Mouse (Mus musculus): Measurements from ENCODE around the gene Cep19. TPM values are rescaled to one million over a fixed set of nuclear protein-coding genes. Genes with fewer than 3 reads are reported as not detected.

Gene Cep19
- total RNA-seq, 2 experiments from 2014 or later, result 65.2 to 67.7 TPM

DNA sequence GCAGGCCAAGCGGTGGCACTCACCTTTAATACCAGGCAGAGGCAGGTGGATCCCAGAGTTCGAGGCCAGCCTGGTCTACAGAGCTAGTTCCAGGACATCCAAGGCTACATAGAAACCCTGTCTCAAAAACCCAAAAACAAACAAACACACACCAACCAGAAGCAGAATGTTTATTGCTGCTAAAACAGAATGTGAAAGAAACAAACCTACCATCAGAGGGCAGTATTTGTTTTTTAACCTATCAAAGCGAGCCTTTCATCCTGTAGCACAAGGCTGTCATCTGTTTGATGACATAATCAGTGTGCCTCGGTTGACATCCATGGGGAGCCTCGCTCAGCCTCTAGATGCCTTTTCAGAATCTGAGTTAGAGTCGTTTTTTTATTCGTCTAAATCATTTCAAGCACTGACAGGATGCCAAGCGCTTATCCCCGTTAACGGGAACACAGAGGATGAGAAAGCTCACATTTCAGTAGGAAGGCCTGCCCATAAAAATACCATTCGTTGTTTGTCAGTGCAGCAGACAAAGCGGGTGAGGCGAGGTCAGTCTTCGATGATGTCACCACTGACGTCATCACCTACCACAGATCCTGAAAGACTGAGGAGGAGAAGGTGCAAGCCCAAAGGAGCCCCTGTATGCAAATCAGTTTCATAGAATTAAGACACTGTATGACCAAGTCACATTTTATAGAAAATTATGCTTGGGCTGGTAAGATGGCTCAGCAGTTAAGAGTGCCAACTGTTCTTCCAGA is 11.5 kb downstream of the Cep19 start:
- no peak overlapping the region for H3K27ac ChIP-seq
- intact Hi-C loops (cut with DNase I), result loop anchor here (5.0 kb wide), 2 partner anchors 136 to 166 kb away; partner anchors contain the start of genes Fbxo45, Rnf168 and Wdr53
- peak; percentile 38 for TF ChIP-seq CTCF (IDR thresholded peaks at IDR 0.05)
- DNase-seq (ENCODE audit: extremely low spot score in 1 of 2, low spot score in 2 of 2), result no peak
- no peak overlapping the region for H3K4me3 ChIP-seq

DNA sequence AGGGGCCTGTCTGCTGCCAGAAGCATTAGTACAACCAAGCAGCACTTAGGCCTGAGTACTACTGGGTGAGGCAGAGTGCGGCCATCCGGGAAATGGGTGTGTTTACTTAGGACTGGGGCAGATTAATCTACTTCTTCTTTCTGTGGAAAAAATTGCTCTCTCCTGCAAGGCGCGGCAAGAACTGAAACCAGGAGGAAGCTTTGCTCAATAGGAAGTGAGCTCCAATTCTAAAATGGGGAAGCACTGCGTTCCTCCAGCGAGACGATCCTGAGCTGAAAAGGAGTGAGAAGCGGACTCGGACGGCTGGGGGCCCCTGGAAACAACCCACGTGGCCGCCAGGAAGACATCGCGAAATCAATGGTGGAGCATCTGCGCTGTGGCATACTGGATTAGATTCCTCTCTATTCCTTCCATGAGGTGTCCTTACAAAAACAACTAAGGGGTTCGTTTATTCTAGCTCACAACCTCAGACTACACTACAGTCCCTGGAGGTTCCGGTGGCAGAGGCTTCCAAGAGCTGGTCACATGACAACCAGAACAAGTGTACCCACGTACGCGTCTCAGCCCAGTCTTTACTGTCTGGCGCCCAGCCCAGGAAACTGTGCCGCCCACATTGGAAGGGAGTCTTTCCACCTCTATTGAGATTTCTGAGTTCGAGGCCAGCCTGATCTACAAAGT is 14.1 kb downstream of the Cep19 start:
- Histone ChIP-seq H3K4me3 (no peak overlapping the region), H3K27ac (no peak overlapping the region)
- TF ChIP-seq CTCF (IDR thresholded peaks at IDR 0.05), result no peak
- peak; percentile 31 to 47 for DNase-seq (ENCODE audit: extremely low spot score in 1 of 2, low spot score in 2 of 2)
- intact Hi-C loops (cut with DNase I), result loop anchor here (2.0 to 5.0 kb wide), 3 partner anchors 134 to 385 kb away; partner anchors contain the start of genes Fbxo45, Rnf168 and Wdr53

DNA sequence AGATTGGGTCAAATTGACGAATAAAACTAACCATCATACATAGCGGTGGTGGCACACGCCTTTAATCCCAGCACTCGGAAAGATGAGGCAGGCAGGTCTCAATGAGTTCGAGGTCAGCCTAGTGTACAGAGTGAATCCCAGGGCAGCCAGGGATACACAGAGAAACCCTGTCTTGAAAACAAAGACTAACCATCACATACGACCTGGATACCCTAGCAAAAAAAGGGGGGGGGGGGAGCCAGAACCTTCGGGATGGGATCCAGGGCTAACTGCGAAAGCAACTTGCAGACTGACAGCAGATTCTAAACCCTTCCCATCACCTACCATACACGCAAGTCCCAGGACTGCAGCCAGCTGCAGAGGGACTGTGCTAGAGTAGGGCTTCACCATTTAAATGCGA is 14.8 kb downstream of the Cep19 start:
- H3K4me3 ChIP-seq, result no peak overlapping the region
- intact Hi-C loops (cut with DNase I), result loop anchor here (2.0 to 5.0 kb wide), 3 partner anchors 133 to 384 kb away; partner anchors contain the start of genes Fbxo45, Rnf168 and Wdr53
- no peak for TF ChIP-seq CTCF (IDR thresholded peaks at IDR 0.05)
- H3K27ac ChIP-seq, result no peak overlapping the region
- DNase-seq (ENCODE audit: extremely low spot score in 1 of 2, low spot score in 2 of 2), result no peak

DNA sequence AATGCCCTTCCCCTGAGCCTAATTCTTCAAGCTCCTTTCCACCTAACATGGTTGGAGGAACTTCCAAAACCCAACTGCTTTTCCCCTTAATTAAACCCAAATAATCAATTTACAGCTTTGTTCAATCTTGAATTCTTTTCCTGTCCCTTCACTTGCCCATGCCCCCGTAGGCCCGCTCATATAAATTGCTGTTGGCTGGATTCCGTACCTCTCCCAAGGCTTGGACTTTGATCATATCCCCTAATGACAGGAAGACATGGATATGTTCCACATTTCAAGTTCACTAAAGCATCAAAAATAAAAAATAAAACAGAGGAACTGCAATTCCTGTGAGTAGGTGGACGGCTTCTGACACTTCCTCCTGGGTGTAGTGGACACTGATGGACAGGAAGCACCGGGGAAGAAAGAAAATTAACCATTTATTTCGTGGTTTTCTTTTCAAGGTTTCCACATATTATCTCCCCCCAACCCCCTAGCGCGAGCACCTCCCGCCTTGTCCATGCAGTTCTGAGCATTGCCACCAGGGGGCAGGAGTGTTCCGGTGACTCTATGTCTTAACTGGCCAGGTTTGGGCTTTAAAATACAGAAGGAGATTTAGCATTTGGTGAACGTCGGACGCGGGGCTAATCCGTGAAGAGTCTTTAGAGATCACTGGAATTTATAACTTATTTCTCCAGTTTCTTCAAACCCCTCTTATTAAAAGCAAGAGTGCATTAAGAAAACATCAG is 15.5 kb downstream of the Cep19 start:
- intact Hi-C loops (cut with DNase I), result loop anchor here (2.0 to 5.0 kb wide), 4 partner anchors 87 to 384 kb away; partner anchors contain the start of genes Fbxo45, Rnf168 and Wdr53
- peak; percentile 77 to 90 for DNase-seq (ENCODE audit: extremely low spot score in 1 of 2, low spot score in 2 of 2)
- Histone ChIP-seq H3K27ac (no peak overlapping the region), H3K4me3 (no peak overlapping the region)
- peak; percentile 99 for TF ChIP-seq CTCF (IDR thresholded peaks at IDR 0.05)

DNA sequence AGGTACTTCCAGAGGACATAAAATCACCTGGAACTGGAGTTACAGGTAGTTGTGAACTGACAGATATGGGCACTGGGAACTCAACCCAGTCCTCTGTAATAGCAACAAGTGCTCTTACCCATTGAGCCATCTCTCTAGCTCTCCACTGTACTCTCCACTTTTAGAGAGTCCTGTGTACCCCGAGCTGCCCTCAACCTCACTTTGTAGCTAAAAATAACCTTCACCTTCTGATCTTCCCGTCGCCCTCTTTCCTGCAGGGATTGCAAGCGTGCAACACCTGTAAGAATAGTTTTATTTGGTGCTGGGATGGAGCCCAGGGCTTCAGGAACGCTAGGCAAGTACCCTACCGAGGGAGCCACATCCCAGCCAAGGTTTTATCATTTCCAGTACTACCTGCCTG is 16.2 kb downstream of the Cep19 start:
- TF ChIP-seq CTCF (IDR thresholded peaks at IDR 0.05), result no peak
- no peak overlapping the region for H3K27ac ChIP-seq
- DNase-seq (ENCODE audit: extremely low spot score in 1 of 2, low spot score in 2 of 2), result no peak
- intact Hi-C loops (cut with DNase I), result loop anchor here (2.0 to 5.0 kb wide), 2 partner anchors 87 to 383 kb away; no protein-coding TSS in a partner anchor
- H3K4me3 ChIP-seq, result no peak overlapping the region

DNA sequence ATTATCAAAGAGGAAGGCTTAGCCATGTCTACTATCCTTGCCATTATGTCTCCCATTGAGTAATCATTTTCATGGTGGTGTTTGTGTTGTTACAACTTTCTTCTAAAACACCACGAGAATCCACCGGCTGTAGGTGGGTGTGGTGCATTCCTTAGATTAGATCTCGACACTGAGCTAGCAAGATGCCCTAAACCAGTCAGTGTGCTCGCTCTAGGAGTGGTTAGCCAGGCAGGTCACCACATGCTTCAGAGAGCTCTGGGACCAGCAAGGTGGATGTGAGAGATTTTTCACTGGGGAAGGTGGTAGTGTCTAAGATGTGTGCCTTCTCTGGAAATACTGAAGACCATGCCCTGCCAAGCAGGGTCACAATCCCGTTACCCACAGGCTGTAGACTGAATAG is 16.6 kb downstream of the Cep19 start:
- no peak for TF ChIP-seq CTCF (IDR thresholded peaks at IDR 0.05)
- intact Hi-C loops (cut with DNase I), result loop anchor here (5.0 kb wide), 1 partner anchor 86 kb away; no protein-coding TSS in a partner anchor
- H3K4me3 ChIP-seq, result no peak overlapping the region
- no peak overlapping the region for H3K27ac ChIP-seq
- DNase-seq (ENCODE audit: extremely low spot score in 1 of 2, low spot score in 2 of 2), result no peak

DNA sequence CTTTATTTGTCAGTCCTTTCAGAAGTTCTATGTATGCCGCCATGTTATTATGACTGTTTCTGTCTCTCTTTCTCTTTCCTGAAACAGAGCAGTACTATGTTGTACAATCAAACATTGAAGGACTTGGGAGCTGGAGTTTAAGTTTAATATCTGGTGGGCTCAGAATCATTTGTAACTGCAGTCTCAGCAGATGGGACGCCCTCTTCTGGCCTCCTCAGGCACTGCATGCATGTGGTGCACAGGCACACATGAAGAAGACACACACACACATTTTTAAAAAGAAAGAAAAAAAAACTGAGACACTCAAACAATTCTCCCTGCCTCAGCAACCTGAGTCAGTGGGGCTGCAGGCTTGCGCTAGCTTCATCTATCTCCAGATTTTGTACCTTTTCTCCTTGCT is 20.9 kb downstream of the Cep19 start:
- DNase-seq (ENCODE audit: extremely low spot score in 1 of 2, low spot score in 2 of 2), result no peak
- Histone ChIP-seq H3K4me3 (no peak overlapping the region), H3K27ac (no peak overlapping the region)
- peak; percentile 3 for TF ChIP-seq CTCF (IDR thresholded peaks at IDR 0.05)
- intact Hi-C loops (cut with DNase I), result no loop called here

DNA sequence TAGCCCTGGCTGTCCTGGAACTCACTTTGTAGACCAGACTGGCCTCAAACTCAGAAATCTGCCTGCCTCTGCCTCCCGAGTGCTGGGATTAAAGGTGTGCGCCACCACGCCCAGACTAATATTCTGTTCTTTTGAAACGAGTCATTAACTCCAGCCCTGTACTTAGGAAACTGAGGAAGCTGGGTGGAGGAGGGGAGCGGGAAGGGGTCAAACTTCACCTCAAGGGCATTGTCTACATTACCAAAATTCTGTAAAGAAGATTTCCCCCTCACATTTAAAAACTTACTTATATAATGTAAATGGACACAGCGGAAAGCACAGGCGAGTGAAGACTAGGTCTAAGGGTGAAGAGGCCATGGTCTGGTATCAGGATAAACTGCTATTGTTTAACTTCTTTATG is 24.4 kb downstream of the Cep19 start:
- H3K27ac ChIP-seq, result no peak overlapping the region
- intact Hi-C loops (cut with DNase I), result no loop called here
- no peak overlapping the region for H3K4me3 ChIP-seq
- no peak for DNase-seq (ENCODE audit: extremely low spot score in 1 of 2, low spot score in 2 of 2)
- no peak for TF ChIP-seq CTCF (IDR thresholded peaks at IDR 0.05)

DNA sequence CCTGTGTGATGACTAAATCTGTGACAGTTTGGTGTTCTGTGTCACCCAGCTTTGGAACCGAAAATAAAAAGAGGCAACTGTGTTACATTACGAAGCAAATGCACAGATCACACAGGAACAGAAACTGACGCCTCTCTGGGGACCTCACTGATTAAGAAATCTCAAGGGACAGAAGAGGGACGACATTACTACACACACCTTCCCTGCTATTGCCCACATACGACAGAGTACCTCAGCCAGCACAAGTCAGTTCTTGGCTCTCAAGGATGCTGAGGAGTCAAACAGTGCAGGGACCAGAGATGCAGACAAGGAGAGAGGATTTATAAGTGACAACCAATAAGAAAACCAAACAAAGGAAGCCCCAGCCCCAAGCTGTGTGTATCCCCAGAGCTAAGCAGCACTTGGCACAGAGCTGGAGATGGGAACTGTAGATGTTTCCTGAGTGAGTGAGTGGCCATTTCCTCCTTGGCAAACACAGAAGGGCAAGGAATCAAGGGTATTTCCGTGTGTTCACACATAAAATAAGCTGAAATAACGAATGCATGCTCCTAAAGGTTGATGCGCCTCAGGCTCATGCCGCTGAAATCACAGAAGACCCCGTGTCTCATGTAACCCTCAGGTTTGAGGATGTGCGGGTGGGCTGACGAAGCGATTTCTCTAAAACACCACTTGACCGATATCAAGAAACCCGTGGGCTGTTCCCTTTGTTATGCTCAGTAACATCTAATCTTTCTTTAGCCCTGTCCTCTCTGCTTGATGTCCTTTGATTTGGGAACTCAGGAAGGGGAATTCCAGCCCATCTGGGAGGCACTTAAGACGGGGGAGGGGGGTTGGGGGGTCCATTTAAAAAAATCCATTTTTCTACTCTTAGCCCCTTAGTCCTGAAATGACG is 25.1 kb downstream of the Cep19 start:
- TF ChIP-seq CTCF (IDR thresholded peaks at IDR 0.05), result no peak

DNA sequence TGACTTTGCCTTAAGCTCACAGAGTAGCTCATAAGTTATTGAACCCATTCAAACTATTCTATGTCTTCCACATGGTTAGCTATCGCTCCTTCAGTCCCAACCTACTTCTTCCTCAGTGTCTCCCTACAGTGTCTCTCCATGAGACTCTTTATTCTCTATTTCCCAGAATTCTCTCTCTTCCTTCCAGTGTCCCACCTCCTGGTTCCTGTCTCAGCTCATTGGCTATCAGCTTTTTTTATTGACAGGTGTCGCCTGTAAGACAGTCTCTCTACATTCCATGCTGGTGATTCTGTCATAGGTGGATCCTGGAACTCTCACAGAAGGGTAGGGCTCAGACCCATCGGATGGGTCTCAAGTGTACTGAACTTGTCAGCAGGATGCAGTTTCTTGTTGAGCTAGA is 25.8 kb downstream of the Cep19 start:
- Histone ChIP-seq H3K4me3 (no peak overlapping the region), H3K27ac (no peak overlapping the region)
- intact Hi-C loops (cut with DNase I), result no loop called here
- DNase-seq (ENCODE audit: extremely low spot score in 1 of 2, low spot score in 2 of 2), result no peak
- TF ChIP-seq CTCF (IDR thresholded peaks at IDR 0.05), result no peak

More for the DNA sequence above, 25.1 kb downstream of the Cep19 start:
- intact Hi-C loops (cut with DNase I), result no loop called here
- no peak for DNase-seq (ENCODE audit: extremely low spot score in 1 of 2, low spot score in 2 of 2)
- Histone ChIP-seq H3K4me3 (no peak overlapping the region), H3K27ac (no peak overlapping the region)

DNA sequence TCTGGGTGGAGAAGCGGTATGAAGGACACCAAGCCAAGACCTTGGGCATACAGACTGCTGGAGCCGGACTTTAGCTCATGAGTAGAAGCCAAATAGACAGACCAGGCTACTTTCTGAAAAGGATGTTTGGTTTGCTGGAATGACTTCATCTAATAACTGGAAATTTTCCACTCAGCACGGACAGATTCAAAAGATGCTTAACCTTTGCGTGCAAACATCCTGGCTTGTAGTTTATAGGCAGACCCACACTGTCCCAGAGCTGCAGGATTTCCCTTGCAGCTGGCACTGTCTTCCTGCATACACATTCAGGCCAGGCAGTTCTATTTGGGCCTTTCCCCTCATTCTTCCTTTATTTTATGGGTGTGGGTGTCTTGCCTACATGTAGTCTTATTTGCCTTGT is 27.4 kb downstream of the Cep19 start:
- intact Hi-C loops (cut with DNase I), result no loop called here
- DNase-seq (ENCODE audit: extremely low spot score in 1 of 2, low spot score in 2 of 2), result no peak
- no peak for TF ChIP-seq CTCF (IDR thresholded peaks at IDR 0.05)
- H3K4me3 ChIP-seq, result no peak overlapping the region
- no peak overlapping the region for H3K27ac ChIP-seq
